Mouse (Mus musculus) kidney, adult 8-10 months (tissue): ENCODE data around the gene Slc22a23.

Source experiments
- DNase-seq, 2 experiments: peaks; one replicate each; pipeline ENCODE4 v3.0.0; 2022

Gene Slc22a23

GRCm38 (mm10) chr13:34131011-34131707 is 213.8 kb downstream of the Slc22a23 start:
- DNase-seq: no peak

- DNase-seq: peak in 1 of 2 experiments; percentile 38
These were observed 214.7 kb downstream of the Slc22a23 start, which contains the start of gene Tubb2b for GRCm38 (mm10) chr13:34130226-34130731. TSS of gene Tubb2b (minus strand) at chr13:34130466.

GRCm38 (mm10) chr13:34129485-34130225 is 215.3 kb downstream of the Slc22a23 start:
- peak; percentile 61 to 75 for DNase-seq
